Mouse (Mus musculus) adrenal gland (tissue): ENCODE data around the gene Slc38a9.
"Not testable (repeated sequence)": the region's sequence is repeated elsewhere in the genome, so short reads cannot be mapped to it uniquely, and the experiment has no call there.

Source experiments
- intact Hi-C: fragments of 180-260 bp; cut with DNase I; formaldehyde crosslinking; loops from one replicate; pipeline ENCODE4 v1.15.1; 2025

The Slc38a9 gene

GRCm38 (mm10) chr13:112678154-112678553 is 17.6 kb downstream of the Slc38a9 start:
- intact Hi-C loops: loop anchor here (5.0 kb wide), 1 partner anchor 189 kb away; no protein-coding TSS in a partner anchor

DNA sequence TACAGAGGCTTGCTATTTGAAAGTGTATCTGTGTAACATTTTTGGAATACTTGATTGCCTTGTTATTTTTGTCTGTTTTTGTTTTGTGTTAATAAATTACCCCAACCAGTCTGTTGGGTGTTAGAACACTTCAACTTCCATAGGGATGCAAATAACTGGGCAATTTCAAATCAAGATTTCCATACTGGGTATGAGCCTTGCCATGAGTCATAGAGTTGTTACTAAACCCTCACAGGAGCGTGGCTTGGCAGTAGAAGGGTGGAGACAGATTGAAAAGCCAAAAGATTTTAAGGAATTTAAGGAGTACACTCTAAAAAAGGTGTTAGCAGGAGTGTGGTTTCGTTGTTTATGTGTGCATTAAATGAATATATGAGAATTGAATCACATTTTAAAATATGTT is 22.8 kb downstream of the Slc38a9 start:
- intact Hi-C loops: no loop called here

DNA sequence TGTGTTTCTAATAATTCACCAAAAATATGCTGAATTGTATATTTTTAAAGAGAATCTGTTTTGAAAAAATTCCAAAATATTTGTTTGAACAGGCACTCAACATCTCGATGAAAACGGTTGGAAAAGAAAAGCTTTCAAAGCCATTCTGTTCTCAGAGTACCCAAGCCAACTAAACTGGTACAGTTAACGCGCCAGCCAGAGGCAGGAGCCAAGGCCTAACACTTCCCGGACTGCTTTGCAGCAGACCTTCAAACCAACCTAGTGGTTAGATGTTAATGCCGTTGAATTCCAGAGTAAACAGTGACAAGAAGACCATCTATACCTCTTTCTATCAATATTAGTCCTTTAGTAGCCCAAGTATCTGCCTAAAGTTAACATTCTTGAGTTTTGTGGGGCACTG is 23.4 kb downstream of the Slc38a9 start:
- intact Hi-C loops: no loop called here

GRCm38 (mm10) chr13:112686155-112686554 is 25.6 kb downstream of the Slc38a9 start:
- intact Hi-C loops: no loop called here

DNA sequence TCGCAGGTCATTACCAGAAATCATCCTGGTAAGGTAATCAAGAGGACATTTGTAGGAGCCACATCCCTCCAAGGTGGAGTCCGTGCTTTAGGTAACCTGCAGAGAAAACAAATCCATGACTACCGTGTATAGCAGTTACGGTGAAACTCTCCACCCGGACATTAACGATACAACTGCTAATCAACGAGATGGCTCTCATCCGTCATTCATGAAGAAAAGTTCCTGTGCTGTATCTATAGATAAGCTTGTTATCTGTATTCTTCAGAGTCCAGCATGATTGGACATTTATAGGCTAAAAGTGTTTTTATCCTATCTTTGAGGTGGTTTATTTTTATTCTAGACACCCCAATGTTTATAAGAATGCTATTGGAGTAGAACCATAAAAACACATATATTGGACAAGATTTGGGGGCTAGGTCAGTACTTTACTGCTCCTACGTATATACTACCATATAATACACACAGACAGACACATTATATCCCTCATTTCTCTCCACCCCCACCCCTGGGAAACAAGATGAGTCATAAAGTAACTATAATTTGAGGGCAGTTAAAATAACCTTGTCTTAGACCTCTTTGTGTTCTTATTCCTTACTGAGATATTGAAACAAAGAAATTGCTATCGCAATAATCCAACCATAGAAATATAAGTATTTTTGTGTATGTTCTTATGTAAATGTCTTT is 32.5 kb downstream of the Slc38a9 start:
- intact Hi-C loops: no loop called here

DNA sequence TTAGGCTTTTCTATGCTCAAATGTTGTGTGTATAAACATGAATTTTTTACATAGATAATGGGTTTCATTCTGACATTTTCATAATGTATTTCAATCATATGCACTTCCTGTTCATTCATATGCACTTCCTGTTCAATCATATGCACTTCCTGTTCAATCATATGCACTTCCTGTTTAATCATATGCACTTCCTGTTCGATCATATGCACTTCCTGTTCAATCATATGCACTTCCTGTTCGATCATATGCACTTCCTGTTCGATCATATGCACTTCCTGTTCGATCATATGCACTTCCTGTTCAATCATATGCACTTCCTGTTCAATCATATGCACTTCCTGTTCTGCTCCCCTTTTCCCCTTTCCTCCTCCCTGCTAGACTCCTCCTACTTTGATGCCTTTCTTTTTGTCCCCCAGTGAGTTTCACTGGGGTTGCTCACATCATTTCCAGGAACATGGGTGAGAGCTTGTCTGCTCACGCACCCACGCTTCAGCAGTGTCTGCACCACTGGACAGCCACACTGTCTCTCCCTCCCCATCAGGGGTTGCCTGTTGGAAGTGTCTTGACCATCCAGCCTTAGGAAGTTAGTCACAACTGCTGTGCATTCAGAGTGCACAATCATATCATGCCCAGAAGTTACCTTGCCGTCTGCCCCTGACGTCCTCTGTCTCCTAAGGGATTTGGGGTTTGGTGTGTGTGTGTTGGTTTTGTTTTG is 35.1 kb downstream of the Slc38a9 start:
- intact Hi-C loops: no loop called here

GRCm38 (mm10) chr13:112701256-112701655 is 40.7 kb downstream of the Slc38a9 start:
- intact Hi-C loops: no loop called here

DNA sequence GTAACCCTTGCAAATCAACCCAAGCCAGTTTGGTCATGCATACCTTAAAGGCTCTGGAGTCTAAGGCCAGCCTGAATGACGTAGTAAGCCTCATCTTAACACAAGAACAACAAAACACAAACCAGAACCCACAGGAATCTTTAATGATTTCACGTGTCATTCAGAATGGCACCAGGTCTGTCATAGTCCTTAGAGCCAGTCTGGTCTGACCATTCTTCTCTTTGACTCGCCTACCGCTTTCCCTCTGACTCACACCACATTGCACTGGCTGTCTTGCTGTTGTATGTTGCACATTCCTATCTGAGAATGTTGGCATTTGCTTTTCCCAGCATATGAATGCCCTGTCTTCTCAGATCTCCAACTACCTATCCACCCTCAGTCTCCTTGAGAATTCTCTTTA is 45.8 kb downstream of the Slc38a9 start:
- intact Hi-C loops: no loop called here

- intact Hi-C loops: no loop called here
Observed at GRCm38 (mm10) chr13:112720078-112720736, 59.7 kb downstream of the Slc38a9 start.

GRCm38 (mm10) chr13:112721946-112722729 is 61.6 kb downstream of the Slc38a9 start:
- intact Hi-C loops: no loop called here

- intact Hi-C loops: not testable (repeated sequence)
Observed at GRCm38 (mm10) chr13:112724260-112724659, 63.7 kb downstream of the Slc38a9 start.

DNA sequence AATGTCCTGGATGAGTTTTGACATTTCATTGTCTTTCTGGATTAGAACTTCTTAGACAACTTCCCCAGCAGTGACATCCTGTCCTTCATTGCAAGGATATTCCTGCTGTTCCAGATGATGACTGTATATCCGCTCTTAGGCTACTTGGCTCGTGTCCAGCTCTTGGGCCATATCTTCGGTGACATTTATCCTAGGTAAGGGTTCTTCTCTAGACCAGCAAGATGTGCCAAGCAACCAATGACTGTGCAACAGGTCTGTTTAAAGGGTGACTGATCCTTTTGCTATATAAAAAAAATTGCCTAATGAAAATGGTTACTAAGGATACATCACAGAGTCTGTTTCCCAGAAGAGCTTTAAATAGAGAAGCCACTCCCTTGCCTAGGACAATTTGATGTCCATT is 65.5 kb downstream of the Slc38a9 start:
- intact Hi-C loops: no loop called here

GRCm38 (mm10) chr13:112733311-112733710 is 72.8 kb downstream of the Slc38a9 start:
- intact Hi-C loops: no loop called here

DNA sequence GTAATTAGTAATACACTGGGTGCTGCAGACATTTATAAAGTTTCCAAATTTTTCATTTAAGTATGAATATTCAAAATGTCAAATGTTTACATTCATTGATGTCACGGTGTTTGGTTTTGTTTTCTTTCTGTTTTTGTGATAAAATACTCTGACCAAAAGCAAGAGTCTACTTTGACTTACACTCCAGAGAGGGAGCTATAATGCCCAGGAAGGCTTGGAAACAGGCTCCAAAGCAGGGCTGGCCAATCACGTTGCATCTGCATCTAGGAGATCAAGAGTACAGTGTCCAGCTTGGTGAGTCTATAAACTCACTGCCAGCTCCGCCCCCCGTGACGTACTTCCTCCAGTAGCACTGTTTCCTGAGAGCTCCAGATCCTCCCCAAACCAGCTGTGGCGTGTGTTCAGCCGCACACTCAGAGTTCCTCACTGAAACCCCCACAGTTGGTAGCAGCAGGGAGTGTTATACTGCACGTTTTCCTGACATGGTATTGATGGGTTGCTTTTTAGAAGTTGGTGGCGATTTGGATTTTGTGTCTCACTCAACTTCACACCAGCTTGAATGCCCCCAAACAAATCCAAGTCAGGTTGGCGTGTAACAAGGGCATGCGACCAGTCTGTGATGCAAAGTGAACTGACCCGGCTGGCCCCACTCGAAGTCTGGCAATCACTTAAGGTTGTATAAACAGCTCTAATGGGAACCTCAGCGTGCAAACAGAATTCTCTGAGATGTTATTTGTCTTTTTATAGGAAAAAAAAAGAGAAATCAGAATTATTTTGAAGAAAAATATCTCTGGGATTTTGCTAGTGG is 74.6 kb downstream of the Slc38a9 start:
- intact Hi-C loops: no loop called here

DNA sequence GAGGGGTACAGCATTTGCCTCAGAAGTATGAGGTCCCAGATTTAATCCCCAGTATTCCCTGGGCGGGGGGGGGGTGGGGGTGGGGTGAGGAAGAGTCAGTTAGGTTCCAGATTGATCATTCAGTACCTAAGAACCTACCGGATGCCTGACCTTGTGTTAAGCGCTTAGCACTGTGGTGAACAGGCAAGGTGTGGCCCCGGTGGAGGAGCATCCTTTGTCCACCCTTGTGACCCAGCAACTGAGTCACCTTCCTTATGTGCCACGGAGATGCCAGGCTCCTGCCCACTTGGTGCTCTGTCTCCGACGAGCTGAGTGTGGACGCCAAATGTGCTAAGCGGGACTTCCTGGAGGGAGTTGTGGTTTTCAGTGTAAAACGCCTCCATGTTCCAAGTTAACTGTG is 75.9 kb downstream of the Slc38a9 start:
- intact Hi-C loops: no loop called here

GRCm38 (mm10) chr13:112737110-112737509 is 76.6 kb downstream of the Slc38a9 start:
- intact Hi-C loops: no loop called here

- intact Hi-C loops: no loop called here
Observed at GRCm38 (mm10) chr13:112738005-112738404, 77.5 kb downstream of the Slc38a9 start.

DNA sequence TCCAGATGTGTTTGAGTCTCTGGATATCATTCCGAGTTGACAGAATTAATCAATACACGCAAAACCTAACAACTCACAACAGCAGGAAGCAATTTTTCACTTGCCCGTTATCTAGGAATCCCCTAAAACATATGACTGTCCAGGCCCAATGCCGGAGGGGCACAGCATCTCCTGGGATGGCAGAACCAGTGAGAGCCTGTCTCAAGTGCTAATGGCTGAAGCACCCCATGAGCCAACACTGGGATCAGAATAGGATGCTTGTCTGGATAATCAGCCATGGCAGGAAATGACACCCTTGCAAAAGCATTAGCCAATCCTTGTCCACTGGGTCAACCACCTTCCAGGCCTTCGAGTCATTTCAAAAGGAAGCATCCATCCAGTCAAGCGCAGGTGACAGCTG is 79.5 kb downstream of the Slc38a9 start:
- intact Hi-C loops: no loop called here

DNA sequence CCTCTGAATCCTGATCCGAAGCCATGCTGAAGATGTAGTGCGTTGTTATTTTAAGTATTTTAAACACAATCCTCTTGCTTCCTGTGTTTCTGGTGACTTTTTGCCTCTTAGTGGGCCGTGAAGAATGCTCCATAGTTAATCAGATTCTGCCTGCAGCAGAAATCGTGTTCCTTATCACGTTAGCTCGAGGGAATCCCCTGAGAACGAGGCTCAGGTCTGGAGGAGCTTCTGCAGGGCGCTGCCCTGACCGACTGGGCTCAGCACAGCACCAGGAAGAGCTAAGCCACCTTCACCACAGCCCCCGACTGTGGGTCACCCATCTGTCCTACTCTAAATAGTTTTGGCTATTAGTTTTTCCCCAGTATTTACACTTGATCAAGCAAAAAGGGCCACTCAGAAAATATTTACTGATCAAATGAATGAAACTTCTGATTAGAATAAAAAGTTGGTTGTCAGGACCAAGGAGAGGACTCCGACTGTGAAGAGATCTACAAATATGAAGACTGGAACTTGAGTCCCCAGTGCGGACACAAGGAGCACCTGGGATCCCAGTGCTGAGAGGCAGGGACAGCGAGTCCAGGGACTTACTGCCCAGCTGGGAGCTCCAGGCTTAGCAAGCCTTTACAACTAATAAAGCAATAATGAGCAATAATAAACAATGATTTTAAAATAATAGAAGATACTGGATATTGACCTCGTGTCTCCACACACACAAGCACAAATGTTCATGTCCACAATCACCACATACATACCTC is 81.7 kb downstream of the Slc38a9 start:
- intact Hi-C loops: no loop called here

DNA sequence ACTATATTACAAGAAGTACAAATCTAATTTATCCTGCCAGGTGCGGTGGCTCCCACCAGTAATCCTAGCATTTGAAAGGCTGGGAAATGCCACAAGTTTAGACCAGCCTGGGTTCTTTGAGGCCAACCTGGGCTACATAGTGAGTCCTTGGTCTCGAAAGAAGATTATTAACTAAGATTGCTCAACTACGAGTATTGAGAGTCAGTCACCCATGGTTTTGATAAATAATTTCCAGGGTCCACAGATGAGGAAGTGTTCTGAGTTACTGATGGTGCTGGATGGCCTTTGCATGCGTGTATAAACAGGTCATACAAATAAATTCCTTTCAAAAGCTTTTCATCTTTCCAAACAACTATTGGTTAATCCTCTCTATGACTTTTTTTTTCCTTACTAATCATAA is 83.1 kb downstream of the Slc38a9 start:
- intact Hi-C loops: no loop called here
